Mouse (Mus musculus) liver, embryonic 14.5 days (tissue): ENCODE data around the gene Gsap.

Experiments used
- CTCF ChIP-seq: IDR thresholded peaks from 2 replicates; pipeline ENCODE4 v1.5.1; 2016; ENCODE audit warnings: antibody characterized with exemption, low read depth, control low read depth
- EP300 ChIP-seq: IDR thresholded peaks from 2 replicates; pipeline ENCODE4 v1.6.1; 2016; ENCODE audit warnings: antibody characterized with exemption, low read depth

- no peak for TF ChIP-seq CTCF
- TF ChIP-seq EP300: no peak
Measured at GRCm38 (mm10) chr5:21169877-21170276, 16.2 kb upstream of the Gsap start.
